Mouse (Mus musculus): Measurements from ENCODE around the gene Nubp2. TPM values are rescaled to one million over a fixed set of nuclear protein-coding genes. Genes with fewer than 3 reads are reported as not detected.
A peak's percentile ranks its signal among the peaks of the same experiment; 100 is the strongest.

Nubp2 gene
- polyA plus RNA-seq, 1 experiment from 2014 or later = 71.8 TPM

GRCm38 (mm10) chr17:24900014-24900413, 13.9 kb upstream of the Nubp2 start:
- Histone ChIP-seq H3K9me3 (no peaks in the 10 kb centered on the region), H3K36me3 (replicated peaks) (peaks cover 84% of the 10 kb centered on the region), H3K4me1 (peaks cover 32% of the 10 kb centered on the region), H3K27ac (replicated peaks) (no peak overlapping the region), H3K27me3 (replicated peaks; ENCODE audit: low read depth, poor library complexity, severe bottlenecking) (no peaks in the 10 kb centered on the region), H3K4me3 (0 out of 2 replicates have a peak overlapping the region, but pooled peaks have one; percentile 4)
- no peak for DNase-seq (ENCODE audit: low spot score)
- 93% methylated on average over 6 of the region's 6 CpGs for WGBS

- Histone ChIP-seq H3K9me3 (no peaks in the 10 kb centered on the region), H3K4me3 (peak overlapping the region; percentile 0; the same call in 1 of the 2 replicates), H3K36me3 (replicated peaks) (peaks cover 75% of the 10 kb centered on the region), H3K4me1 (peaks cover 36% of the 10 kb centered on the region), H3K27me3 (replicated peaks; ENCODE audit: low read depth, poor library complexity, severe bottlenecking) (no peaks in the 10 kb centered on the region), H3K27ac (replicated peaks) (no peak overlapping the region)
- 84% methylated on average over 5 of the region's 5 CpGs for WGBS
- no peak for DNase-seq (ENCODE audit: low spot score)
These were observed 13.0 kb upstream of the Nubp2 start for GRCm38 (mm10) chr17:24899153-24899552.

- no peak for DNase-seq (ENCODE audit: low spot score)
- Histone ChIP-seq H3K27me3 (replicated peaks; ENCODE audit: low read depth, poor library complexity, severe bottlenecking) (no peaks in the 10 kb centered on the region), H3K36me3 (replicated peaks) (peaks cover 74% of the 10 kb centered on the region), H3K4me1 (peaks cover 45% of the 10 kb centered on the region), H3K27ac (replicated peaks) (no peak overlapping the region), H3K9me3 (no peaks in the 10 kb centered on the region), H3K4me3 (peak overlapping the region; percentile 83; the same call in 1 of the 2 replicates)
- 83% methylated on average over 4 of the region's 4 CpGs for WGBS
These were observed 12.1 kb upstream of the Nubp2 start for GRCm38 (mm10) chr17:24898041-24898854.

- no peaks in the 10 kb centered on the region for H3K27me3 ChIP-seq (replicated peaks; ENCODE audit: low read depth, poor library complexity, severe bottlenecking)
- H3K36me3 ChIP-seq (replicated peaks) = peaks cover 74% of the 10 kb centered on the region
- no peak overlapping the region for H3K27ac ChIP-seq (replicated peaks)
- peak overlapping the region; percentile 83 for H3K4me3 ChIP-seq
- H3K9me3 ChIP-seq = no peaks in the 10 kb centered on the region
- no peak for DNase-seq (ENCODE audit: low spot score)
- peaks cover 46% of the 10 kb centered on the region for H3K4me1 ChIP-seq
- 81% methylated on average over 4 of the region's 4 CpGs for WGBS
These were observed 11.5 kb upstream of the Nubp2 start for GRCm38 (mm10) chr17:24897600-24897999.

- Histone ChIP-seq H3K27me3 (replicated peaks; ENCODE audit: low read depth, poor library complexity, severe bottlenecking) (no peaks in the 10 kb centered on the region), H3K4me3 (peak overlapping the region; percentile 83), H3K27ac (replicated peaks) (peak overlapping the region; percentile 90), H3K36me3 (replicated peaks) (peaks cover 74% of the 10 kb centered on the region), H3K9me3 (no peaks in the 10 kb centered on the region), H3K4me1 (peaks cover 46% of the 10 kb centered on the region)
- 41% methylated on average over 11 of the region's 11 CpGs for WGBS
- no peak for DNase-seq (ENCODE audit: low spot score)
These were observed 10.8 kb upstream of the Nubp2 start for GRCm38 (mm10) chr17:24896993-24897269.

GRCm38 (mm10) chr17:24896241-24896992, 10.3 kb upstream of the Nubp2 start, which contains the start of gene Nme3:
Gene Nme3, plus strand, starts transcription at chr17:24896500.
- peak within 1 kb of the TSS; percentile 90 for H3K27ac ChIP-seq (replicated peaks)
- peak; percentile 86 for DNase-seq (ENCODE audit: low spot score)
- H3K4me1 ChIP-seq = peaks cover 46% of the 10 kb centered on the region
- 2% methylated on average over 50 of the region's 50 CpGs for WGBS
- peaks cover 74% of the 10 kb centered on the region for H3K36me3 ChIP-seq (replicated peaks)
- no peaks in the 10 kb centered on the region for H3K27me3 ChIP-seq (replicated peaks; ENCODE audit: low read depth, poor library complexity, severe bottlenecking)
- H3K9me3 ChIP-seq = no peaks in the 10 kb centered on the region
- H3K4me3 ChIP-seq = peak within 1 kb of the TSS; percentile 83

- H3K4me3 ChIP-seq = peak overlapping the region; percentile 83
- H3K36me3 ChIP-seq (replicated peaks) = peaks cover 74% of the 10 kb centered on the region
- peak overlapping the region; percentile 90 for H3K27ac ChIP-seq (replicated peaks)
- no peaks in the 10 kb centered on the region for H3K9me3 ChIP-seq
- no peak for DNase-seq (ENCODE audit: low spot score)
- no peaks in the 10 kb centered on the region for H3K27me3 ChIP-seq (replicated peaks; ENCODE audit: low read depth, poor library complexity, severe bottlenecking)
- H3K4me1 ChIP-seq = peaks cover 46% of the 10 kb centered on the region
- 13% methylated on average over 23 of the region's 23 CpGs for WGBS
These were observed 9.6 kb upstream of the Nubp2 start for GRCm38 (mm10) chr17:24895571-24896240.

- no peaks in the 10 kb centered on the region for H3K27me3 ChIP-seq (replicated peaks; ENCODE audit: low read depth, poor library complexity, severe bottlenecking)
- peak; percentile 91 for DNase-seq (ENCODE audit: low spot score)
- no peaks in the 10 kb centered on the region for H3K9me3 ChIP-seq
- H3K36me3 ChIP-seq (replicated peaks) = peaks cover 74% of the 10 kb centered on the region
- H3K4me3 ChIP-seq = peak within 1 kb of the TSS; percentile 83
- WGBS = under 1% methylated on average over 62 of the region's 62 CpGs
- H3K27ac ChIP-seq (replicated peaks) = peak within 1 kb of the TSS; percentile 90
- H3K4me1 ChIP-seq = peaks cover 46% of the 10 kb centered on the region
These were observed 8.9 kb upstream of the Nubp2 start, which contains the start of the genes Eme2 and Mrps34 for GRCm38 (mm10) chr17:24894995-24895547. Gene Eme2, minus strand, starts transcription at chr17:24895087. Gene Mrps34, plus strand, starts transcription at chr17:24895116.

- Histone ChIP-seq H3K27me3 (replicated peaks; ENCODE audit: low read depth, poor library complexity, severe bottlenecking) (no peaks in the 10 kb centered on the region), H3K4me1 (peaks cover 46% of the 10 kb centered on the region), H3K9me3 (no peaks in the 10 kb centered on the region), H3K27ac (replicated peaks) (peak overlapping the region; percentile 90), H3K36me3 (replicated peaks) (peaks cover 74% of the 10 kb centered on the region), H3K4me3 (peak overlapping the region; percentile 83)
- 10% methylated on average over 31 of the region's 31 CpGs for WGBS
- DNase-seq (ENCODE audit: low spot score) = no peak
These were observed 8.2 kb upstream of the Nubp2 start for GRCm38 (mm10) chr17:24894061-24894994.

GRCm38 (mm10) chr17:24893276-24893675, 7.1 kb upstream of the Nubp2 start:
- peaks cover 46% of the 10 kb centered on the region for H3K4me1 ChIP-seq
- H3K9me3 ChIP-seq = no peaks in the 10 kb centered on the region
- peaks cover 73% of the 10 kb centered on the region for H3K36me3 ChIP-seq (replicated peaks)
- 95% methylated on average over 2 of the region's 2 CpGs for WGBS
- H3K27ac ChIP-seq (replicated peaks) = no peak overlapping the region
- H3K4me3 ChIP-seq = peak overlapping the region; percentile 83; the same call in 1 of the 2 replicates
- DNase-seq (ENCODE audit: low spot score) = no peak
- no peaks in the 10 kb centered on the region for H3K27me3 ChIP-seq (replicated peaks; ENCODE audit: low read depth, poor library complexity, severe bottlenecking)

GRCm38 (mm10) chr17:24892785-24893184, 6.6 kb upstream of the Nubp2 start:
- Histone ChIP-seq H3K9me3 (no peaks in the 10 kb centered on the region), H3K36me3 (replicated peaks) (peaks cover 68% of the 10 kb centered on the region), H3K27me3 (replicated peaks; ENCODE audit: low read depth, poor library complexity, severe bottlenecking) (no peaks in the 10 kb centered on the region), H3K4me3 (peak overlapping the region; percentile 83; the same call in 1 of the 2 replicates), H3K27ac (replicated peaks) (no peak overlapping the region), H3K4me1 (peaks cover 45% of the 10 kb centered on the region)
- no peak for DNase-seq (ENCODE audit: low spot score)
- 92% methylated on average over 12 of the region's 12 CpGs for WGBS

All from embryonic facial prominence, embryonic 10.5 days (tissue).